Mouse (Mus musculus) heart, adult 2 months (tissue): ENCODE results near the gene Rhot2.

Experiments
- CTCF ChIP-seq: fragments of 200-600 bp; IDR thresholded peaks from 2 replicates; pipeline ENCODE4 v1.8.1; 2022; ENCODE audit warnings: antibody characterized with exemption, mild to moderate bottlenecking, moderate library complexity
- EP300 ChIP-seq: fragments of 200-500 bp; IDR thresholded peaks from 2 replicates; pipeline ENCODE4 v1.6.1; 2011; ENCODE audit warnings: low read depth, low read length, control low read depth; ENCODE audit not compliant: insufficient read depth
- POLR2A ChIP-seq: fragments of 200-500 bp; IDR thresholded peaks from 2 replicates; pipeline ENCODE4 v1.6.1; 2011; ENCODE audit warnings: mild to moderate bottlenecking, low read depth, low read length, control low read depth; ENCODE audit not compliant: insufficient read depth

- TF ChIP-seq EP300 (no peak), POLR2A (no peak), CTCF (no peak)
These were observed 53.3 kb downstream of the Rhot2 start for GRCm38 (mm10) chr17:25791320-25791842.
